8 mouse cellular contexts compared by ENCODE assay signal in genomic region chr4:154012132-154012882, GRCm38 (mm10). TPM values are rescaled to one million over a fixed set of nuclear protein-coding genes. Genes with fewer than 3 reads are reported as not detected.
DNase-seq lines count a peak whose midpoint lies in the region; ATAC-seq and TF ChIP-seq lines count a peak whose summit lies in the region.

No protein-coding gene starts in this region.

- TF ChIP-seq CTCF in C2C12 (IDR thresholded peaks at IDR 0.05; ENCODE audit: control insufficient read depth, insufficient read depth, insufficient read length): no peak

- no peaks in the 10 kb centered on the region for H3K27me3 ChIP-seq in erythroblast, embryonic 14.5 days (ENCODE audit: control insufficient read depth)
- H3K27me3 ChIP-seq in C2C12 (ENCODE audit: control insufficient read depth, insufficient read depth, insufficient read length): no peaks in the 10 kb centered on the region
- no peaks in the 10 kb centered on the region for H3K27me3 ChIP-seq in hindbrain, embryonic 12.5 days
- H3K27me3 ChIP-seq in megakaryocyte, embryonic 14.5 days (replicated peaks): no peaks in the 10 kb centered on the region

- no peaks in the 10 kb centered on the region for H3K9me3 ChIP-seq in erythroblast, embryonic 14.5 days (ENCODE audit: control insufficient read depth, low read length)
- H3K9me3 ChIP-seq in hindbrain, embryonic 12.5 days (replicated peaks): no peaks in the 10 kb centered on the region
- H3K9me3 ChIP-seq in megakaryocyte, embryonic 14.5 days: no peaks in the 10 kb centered on the region

- peak overlapping the region; percentile 96 for H3K9ac ChIP-seq in hindbrain, embryonic 12.5 days

- peak overlapping the region; percentile 94 for H3K4me3 ChIP-seq in erythroblast, embryonic 14.5 days (replicated peaks)
- peak overlapping the region; percentile 95 for H3K4me3 ChIP-seq in C2C12 (ENCODE audit: insufficient read depth, poor library complexity, severe bottlenecking)
- H3K4me3 ChIP-seq in hindbrain, embryonic 12.5 days: peak overlapping the region; percentile 100
- peak overlapping the region; percentile 99 for H3K4me3 ChIP-seq in megakaryocyte, embryonic 14.5 days (replicated peaks)

- peak overlapping the region; percentile 72 for H3K27ac ChIP-seq in hindbrain, embryonic 12.5 days

- H3ac ChIP-seq in C2C12 (ENCODE audit: control insufficient read depth, insufficient read length, low read depth): peak overlapping the region; percentile 97

- H3K36me3 ChIP-seq in erythroblast, embryonic 14.5 days (ENCODE audit: control insufficient read depth): peaks cover 50% of the 10 kb centered on the region
- peaks cover 26% of the 10 kb centered on the region for H3K36me3 ChIP-seq in C2C12 (ENCODE audit: control insufficient read depth, insufficient read depth)
- H3K36me3 ChIP-seq in hindbrain, embryonic 12.5 days: peaks cover 32% of the 10 kb centered on the region
- peaks cover 47% of the 10 kb centered on the region for H3K36me3 ChIP-seq in megakaryocyte, embryonic 14.5 days (replicated peaks; ENCODE audit: low read length)

- peaks cover 59% of the 10 kb centered on the region for H3K4me1 ChIP-seq in erythroblast, embryonic 14.5 days (ENCODE audit: control insufficient read depth)
- H3K4me1 ChIP-seq in hindbrain, embryonic 12.5 days: peaks cover 22% of the 10 kb centered on the region
- H3K4me1 ChIP-seq in megakaryocyte, embryonic 14.5 days: peaks cover 74% of the 10 kb centered on the region

- 3% methylated on average over 55 of the region's 55 CpGs for WGBS in hindbrain, embryonic 12.5 days

- H3K79me2 ChIP-seq in C2C12 (ENCODE audit: control insufficient read depth, insufficient read depth): peaks cover 49% of the 10 kb centered on the region

- H3K4me2 ChIP-seq in hindbrain, embryonic 12.5 days (replicated peaks): peak overlapping the region; percentile 96

- ATAC-seq in erythroblast, adult 5-6 weeks (replicated peaks; ENCODE audit: low FRiP score, poor library complexity, severe bottlenecking): no peak
- peak; percentile 37 for ATAC-seq in common myeloid progenitor, adult 5-6 weeks (replicated peaks; ENCODE audit: low read depth, poor library complexity, severe bottlenecking)
- ATAC-seq in hindbrain, embryonic 12.5 days (ENCODE audit: low FRiP score): no peak

- peak; percentile 61 for DNase-seq in testis, postnatal 10 days (ENCODE audit: low spot score)
- no peak for DNase-seq in right cerebral cortex, postnatal 14 days

- H3K79me3 ChIP-seq in C2C12 (ENCODE audit: low read depth): peaks cover 35% of the 10 kb centered on the region

TF ChIP-seq in C2C12, 6 proteins besides CTCF, POLR2A, EP300 and RAD21:
- TF ChIP-seq USF1 (IDR thresholded peaks at IDR 0.05; ENCODE audit: low read depth) (no peak), MAX (IDR thresholded peaks at IDR 0.05) (no peak), FOSL1 (IDR thresholded peaks at IDR 0.05; ENCODE audit: insufficient read depth, low read length, poor library complexity, severe bottlenecking) (no peak), CEBPB (IDR thresholded peaks at IDR 0.05; ENCODE audit: low read depth) (no peak), MYOG (IDR thresholded peaks at IDR 0.05; ENCODE audit: control insufficient read depth, extremely low read depth, insufficient read length) (no peak), MYOD1 (IDR thresholded peaks at IDR 0.05; ENCODE audit: control insufficient read depth, insufficient read length, low read depth) (no peak)
TF ChIP-seq in C2C12: peak in this region for 0.

RNA-seq across cellular contexts. Expression of gene Lrrc47, which starts 0.8 kb away (rescaled TPM):
- polyA plus RNA-seq in erythroblast, embryonic 14.5 days (2012): 10.4 and 11.2 TPM in 2 replicates
- 3.6 and 5.4 TPM in 2 replicates for total RNA-seq in erythroblast, adult 5-6 weeks (2015; ENCODE audit: low replicate concordance)
- total RNA-seq in erythroblast, adult 5-6 weeks (2017; ENCODE audit: low replicate concordance): 4.5 and 29.4 TPM in 2 replicates
- polyA plus RNA-seq in C2C12 (2012; fragmentation: generic; extraction: Trizol): 41.7 TPM
- total RNA-seq in common myeloid progenitor, adult 5-6 weeks (2017): 42.6 and 77.8 TPM in 2 replicates
- 36.4 and 38.1 TPM in 2 replicates for polyA plus RNA-seq in hindbrain, embryonic 12.5 days (2016; fragmentation: Nextera tagmentation; extraction: Ambion mirVana)
- polyA plus RNA-seq in megakaryocyte, embryonic 14.5 days (2012; ENCODE audit: insufficient read depth, low replicate concordance): 84.5 and 98.9 TPM in 2 replicates

RNA-seq across cellular contexts. Expression of gene Smim1, which starts 13.7 kb away (rescaled TPM):
- polyA plus RNA-seq in erythroblast, embryonic 14.5 days (2012): 35.8 and 57.8 TPM in 2 replicates
- 5.4 and 12.5 TPM in 2 replicates for total RNA-seq in erythroblast, adult 5-6 weeks (2015; ENCODE audit: low replicate concordance)
- total RNA-seq in erythroblast, adult 5-6 weeks (2017; ENCODE audit: low replicate concordance): 9.6 and 11.4 TPM in 2 replicates
- polyA plus RNA-seq in C2C12 (2012; fragmentation: generic; extraction: Trizol): 2.2 TPM
- total RNA-seq in common myeloid progenitor, adult 5-6 weeks (2017): 7.9 and 14.7 TPM in 2 replicates
- 5.9 and 6.0 TPM in 2 replicates for polyA plus RNA-seq in hindbrain, embryonic 12.5 days (2016; fragmentation: Nextera tagmentation; extraction: Ambion mirVana)
- polyA plus RNA-seq in megakaryocyte, embryonic 14.5 days (2012; ENCODE audit: insufficient read depth, low replicate concordance): 92.3 and 104 TPM in 2 replicates

RNA-seq across cellular contexts. Expression of gene Ccdc27, which starts 30.2 kb away (rescaled TPM):
- not detected in 2 replicates for polyA plus RNA-seq in erythroblast, embryonic 14.5 days (2012)
- total RNA-seq in erythroblast, adult 5-6 weeks (2015; ENCODE audit: low replicate concordance): not detected in 2 replicates
- total RNA-seq in erythroblast, adult 5-6 weeks (2017; ENCODE audit: low replicate concordance): not detected in 2 replicates
- not detected for polyA plus RNA-seq in C2C12 (2012; fragmentation: generic; extraction: Trizol)
- not detected in 2 replicates for total RNA-seq in common myeloid progenitor, adult 5-6 weeks (2017)
- polyA plus RNA-seq in hindbrain, embryonic 12.5 days (2016; fragmentation: Nextera tagmentation; extraction: Ambion mirVana): not detected in 2 replicates
- polyA plus RNA-seq in megakaryocyte, embryonic 14.5 days (2012; ENCODE audit: insufficient read depth, low replicate concordance): not detected in 2 replicates

RNA-seq across cellular contexts. Expression of gene Cep104, which starts 37.3 kb away (rescaled TPM):
- 1.2 and 1.3 TPM in 2 replicates for polyA plus RNA-seq in erythroblast, embryonic 14.5 days (2012)
- 1.9 and 6.1 TPM in 2 replicates for total RNA-seq in erythroblast, adult 5-6 weeks (2015; ENCODE audit: low replicate concordance)
- 5.0 and 11.9 TPM in 2 replicates for total RNA-seq in erythroblast, adult 5-6 weeks (2017; ENCODE audit: low replicate concordance)
- polyA plus RNA-seq in C2C12 (2012; fragmentation: generic; extraction: Trizol): 19.8 TPM
- total RNA-seq in common myeloid progenitor, adult 5-6 weeks (2017): 7.4 and 25.7 TPM in 2 replicates
- 21.0 and 23.0 TPM in 2 replicates for polyA plus RNA-seq in hindbrain, embryonic 12.5 days (2016; fragmentation: Nextera tagmentation; extraction: Ambion mirVana)
- polyA plus RNA-seq in megakaryocyte, embryonic 14.5 days (2012; ENCODE audit: insufficient read depth, low replicate concordance): 3.8 and 7.3 TPM in 2 replicates

RNA-seq across cellular contexts. Expression of gene Dffb, which starts 37.4 kb away (rescaled TPM):
- 0.75 and 2.1 TPM in 2 replicates for polyA plus RNA-seq in erythroblast, embryonic 14.5 days (2012)
- 2.9 and 9.2 TPM in 2 replicates for total RNA-seq in erythroblast, adult 5-6 weeks (2015; ENCODE audit: low replicate concordance)
- 2.1 and 3.5 TPM in 2 replicates for total RNA-seq in erythroblast, adult 5-6 weeks (2017; ENCODE audit: low replicate concordance)
- polyA plus RNA-seq in C2C12 (2012; fragmentation: generic; extraction: Trizol): 3.2 TPM
- total RNA-seq in common myeloid progenitor, adult 5-6 weeks (2017): 9.7 and 11.6 TPM in 2 replicates
- polyA plus RNA-seq in hindbrain, embryonic 12.5 days (2016; fragmentation: Nextera tagmentation; extraction: Ambion mirVana): 9.8 and 10.9 TPM in 2 replicates
- 2.5 and 5.4 TPM in 2 replicates for polyA plus RNA-seq in megakaryocyte, embryonic 14.5 days (2012; ENCODE audit: insufficient read depth, low replicate concordance)
